Mouse (Mus musculus): ENCODE measurements around the gene Sys1.

Gene Sys1

DNA sequence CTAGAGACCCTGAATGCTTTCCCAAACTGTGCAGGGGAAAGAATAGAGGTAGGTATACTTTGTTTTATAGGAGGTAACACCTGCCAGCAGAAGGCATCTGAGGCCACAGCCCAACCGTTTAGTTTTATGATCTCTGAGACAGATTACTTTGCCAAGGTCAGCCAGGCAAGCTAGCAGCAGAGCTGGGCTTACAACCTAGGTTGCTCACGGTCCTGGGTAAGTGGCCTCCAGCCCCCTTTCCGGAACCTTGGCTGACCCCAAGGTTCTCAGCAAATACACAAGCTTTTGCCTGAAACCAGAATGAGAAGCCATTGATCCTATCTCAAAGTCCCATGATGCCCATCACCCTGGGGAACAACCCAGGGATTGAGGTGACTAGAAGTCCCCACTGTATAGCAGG, 22.1 kb upstream of the Sys1 start:
- DNase-seq (ENCODE audit: low spot score in 2 of 2) = no peak

DNA sequence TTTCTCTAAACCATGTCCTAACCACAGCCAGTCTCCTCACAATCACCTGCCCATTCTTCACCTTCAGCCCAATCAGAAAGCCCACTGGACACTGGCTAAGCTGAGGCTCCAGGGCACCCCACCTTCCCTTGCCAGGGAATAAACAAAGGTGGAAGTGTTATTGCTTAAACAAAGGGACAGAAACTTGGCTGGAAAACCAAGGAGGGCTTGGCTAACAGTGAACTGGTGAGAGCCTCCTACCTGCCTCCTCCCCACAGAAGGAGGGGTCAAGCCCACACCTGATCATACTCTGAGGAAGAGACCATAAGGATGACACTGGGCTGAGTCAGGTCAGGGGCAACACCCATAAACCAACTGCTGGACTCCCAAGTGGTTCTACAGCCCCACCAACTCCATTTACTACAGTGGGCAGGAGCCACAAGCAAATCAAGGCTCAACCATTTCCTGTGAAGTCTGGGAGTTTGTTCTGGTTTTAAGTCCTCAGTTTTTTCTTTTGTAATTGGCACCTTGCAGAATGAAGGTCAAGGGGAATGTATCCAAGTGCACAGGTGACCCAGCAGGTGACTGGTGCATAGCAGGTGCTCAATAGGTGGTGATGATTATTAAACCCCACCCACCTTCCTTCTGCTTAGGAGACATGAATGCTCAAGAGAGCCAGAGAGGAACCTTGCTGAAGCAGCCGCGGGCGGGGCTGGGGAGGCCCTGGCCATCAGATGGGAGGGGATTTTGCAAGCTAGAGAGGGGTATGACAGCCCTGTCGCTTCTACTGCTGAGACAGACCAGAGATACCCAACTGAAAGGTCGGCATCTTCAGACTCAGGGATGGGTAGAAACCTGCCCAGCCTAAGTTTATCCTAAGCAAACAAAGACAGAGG, 21.3 kb upstream of the Sys1 start:
- DNase-seq (ENCODE audit: low spot score in 2 of 2) = no peak

DNA sequence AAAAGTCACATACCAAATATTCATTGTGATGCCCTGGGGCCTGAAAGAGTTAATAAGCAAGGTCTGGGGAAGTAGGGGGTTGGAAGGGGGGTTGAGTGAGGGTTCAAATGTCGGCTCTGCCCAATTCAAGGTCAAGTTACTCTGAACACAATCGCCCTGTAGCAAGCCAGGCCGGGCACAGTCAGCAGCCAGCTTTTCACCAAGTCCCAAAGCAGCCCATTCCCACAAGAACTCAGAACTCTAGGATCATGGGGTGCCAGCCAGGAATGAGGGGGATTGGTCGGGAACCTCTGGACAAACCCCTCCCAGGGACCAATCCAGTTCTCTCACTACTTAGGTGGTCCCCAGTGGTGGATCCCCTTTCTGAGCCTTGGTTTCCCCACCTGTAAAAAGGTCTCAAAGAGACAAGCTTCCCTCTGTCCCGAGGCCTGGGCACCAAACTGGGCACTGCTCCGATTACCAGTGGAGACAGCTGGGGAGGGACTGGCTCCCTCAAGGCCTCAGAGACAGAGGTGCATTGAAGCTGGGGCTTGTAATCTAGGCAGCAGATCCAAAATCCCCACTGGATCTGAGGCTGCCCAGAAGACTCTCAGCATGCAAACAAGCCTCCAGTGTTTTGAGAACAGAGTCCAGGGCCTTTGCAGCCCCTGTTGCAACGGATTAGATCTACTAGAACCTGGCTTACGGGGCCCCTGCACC, 20.4 kb upstream of the Sys1 start:
- DNase-seq (ENCODE audit: low spot score in 2 of 2) = no peak

DNA sequence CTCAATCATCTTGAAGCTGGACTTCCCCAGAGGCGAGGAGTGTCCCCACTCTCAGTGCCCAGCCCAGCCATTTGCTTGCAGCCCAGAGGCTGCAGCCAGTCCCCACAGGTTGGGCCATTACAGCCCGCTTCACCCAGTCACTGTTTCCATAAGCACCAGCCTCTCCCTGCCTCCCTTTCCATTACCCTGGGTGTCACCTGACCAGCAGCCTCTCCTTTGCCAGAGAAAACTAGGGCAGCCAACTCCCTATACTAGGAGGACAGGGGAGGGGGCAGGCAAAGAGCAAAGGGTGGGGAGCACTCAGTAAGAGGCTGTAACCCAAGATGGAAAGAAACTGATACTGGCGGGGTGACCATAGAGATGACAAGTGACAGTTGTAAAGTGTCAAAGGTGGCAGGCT, 19.8 kb upstream of the Sys1 start:
- DNase-seq (ENCODE audit: low spot score in 2 of 2) = no peak

DNA sequence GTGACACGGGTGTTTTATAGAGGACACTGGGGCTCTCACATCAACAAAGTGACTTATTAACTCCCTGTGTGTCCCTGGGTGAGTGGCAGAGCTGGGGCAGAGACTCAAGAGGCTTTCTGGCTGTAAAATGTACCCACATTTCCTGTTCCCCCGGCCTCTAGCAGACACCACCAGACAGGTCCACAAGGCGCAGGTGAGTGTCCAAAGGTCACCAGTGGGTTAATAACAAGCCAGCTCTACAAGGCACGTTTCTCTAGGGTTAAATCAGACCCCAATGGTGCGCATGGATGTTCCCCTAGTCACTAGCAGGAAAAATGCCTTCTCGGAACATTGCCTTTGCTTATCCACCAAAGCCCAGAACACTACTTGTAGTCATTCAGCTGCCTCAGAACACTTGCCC, 19.1 kb upstream of the Sys1 start:
- no peak for DNase-seq (ENCODE audit: low spot score in 2 of 2)

DNA sequence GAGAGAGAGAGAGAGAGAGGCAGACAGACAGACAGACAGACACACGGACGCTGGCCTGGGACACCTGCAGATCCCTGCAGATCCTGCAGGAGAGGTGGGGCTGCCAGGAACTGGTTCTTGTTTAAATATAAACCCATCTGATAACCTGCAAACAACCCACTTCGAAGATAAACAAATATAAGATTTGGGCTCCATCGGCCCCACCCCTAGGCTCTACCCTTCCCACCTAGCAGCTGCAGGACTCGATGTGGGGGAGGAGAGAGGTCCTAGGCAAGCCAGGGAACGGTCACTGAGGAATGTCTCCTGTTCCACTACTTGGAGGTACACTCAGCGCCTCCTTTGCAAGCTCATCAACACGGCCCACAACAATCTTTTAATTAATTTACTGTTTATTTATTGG, 18.5 kb upstream of the Sys1 start:
- no peak for DNase-seq (ENCODE audit: low spot score in 2 of 2)

DNA sequence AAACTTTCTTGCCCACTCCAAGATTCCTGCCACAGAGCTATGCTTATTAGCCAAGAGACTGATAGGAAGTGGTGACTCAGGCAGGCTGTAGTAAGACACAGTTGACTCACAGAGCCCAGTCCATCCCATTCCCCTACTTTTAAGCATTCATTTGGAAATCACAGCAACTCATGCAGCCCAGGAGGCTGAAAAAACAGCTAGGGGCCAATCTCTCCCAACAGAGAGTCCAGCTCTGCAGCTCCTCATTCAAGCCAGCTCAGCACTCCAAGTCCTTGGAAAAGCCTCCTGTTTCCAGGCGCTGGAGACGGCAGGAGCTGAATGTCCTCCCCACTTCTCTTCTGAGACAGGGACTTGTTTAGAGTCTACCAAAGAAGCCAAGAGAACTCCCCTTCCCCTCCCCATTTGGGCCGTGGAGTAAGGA, 17.8 kb upstream of the Sys1 start:
- DNase-seq (ENCODE audit: low spot score in 2 of 2) = no peak

DNA sequence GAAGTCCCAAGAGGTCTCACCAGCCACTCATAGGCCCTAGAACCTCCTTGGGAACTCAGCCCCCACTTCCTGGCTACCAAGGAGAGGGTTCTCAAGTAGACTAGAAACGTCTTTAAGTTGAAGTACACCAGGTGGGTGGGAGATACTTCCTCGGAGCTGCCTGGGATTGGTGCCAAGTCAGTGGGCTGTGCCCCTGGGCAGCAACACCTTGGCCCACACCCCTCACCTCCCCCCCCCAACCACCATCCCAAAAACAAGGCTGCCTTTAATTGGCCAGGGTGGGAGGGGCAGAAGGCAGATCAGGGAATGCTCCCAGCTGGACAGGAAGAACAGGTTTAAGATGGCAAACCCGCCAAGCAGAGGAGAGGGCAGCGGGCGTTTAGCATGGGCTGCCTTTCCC, 16.4 kb upstream of the Sys1 start:
- no peak for DNase-seq (ENCODE audit: low spot score in 2 of 2)

DNA sequence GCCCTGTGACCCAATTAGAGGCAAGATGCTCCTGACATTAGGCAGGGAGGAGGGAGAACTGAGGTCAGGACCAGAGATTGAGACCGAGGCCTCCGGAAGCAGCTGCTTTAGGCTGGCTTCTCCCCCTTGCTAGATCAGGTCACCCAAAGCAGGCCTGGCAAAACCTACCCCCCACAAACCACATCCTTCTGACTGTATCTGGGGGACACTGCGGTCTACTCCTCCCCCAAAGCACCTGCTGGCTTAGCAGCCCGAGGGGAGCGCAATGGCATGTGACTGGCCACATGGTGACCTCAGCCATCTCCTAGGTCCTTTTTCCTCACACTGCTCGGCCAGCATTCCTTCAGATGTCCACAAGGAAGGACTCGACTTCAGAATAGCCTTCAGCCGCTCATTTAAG, 15.6 kb upstream of the Sys1 start:
- peak; percentile 37 to 54 for DNase-seq (ENCODE audit: low spot score in 2 of 2)

DNA sequence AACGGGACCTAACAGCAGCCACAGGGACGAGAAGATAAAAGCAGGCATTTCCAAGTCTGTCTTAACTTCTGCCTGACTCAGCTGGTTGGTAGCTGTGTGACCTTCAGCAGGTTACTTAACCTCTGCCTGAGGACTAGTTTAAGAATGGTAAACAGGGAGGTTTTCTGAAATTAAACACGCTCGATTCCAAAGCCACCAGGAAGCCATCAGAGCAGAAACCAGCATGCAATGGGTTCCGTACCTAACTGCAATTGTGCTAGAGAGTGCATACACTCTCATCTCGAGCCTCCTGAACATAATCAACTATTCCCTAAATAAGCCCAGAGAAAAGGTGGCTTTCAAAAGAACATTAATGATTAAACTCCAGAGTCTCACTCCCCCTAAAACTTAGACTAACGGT, 15.0 kb upstream of the Sys1 start:
- DNase-seq (ENCODE audit: low spot score in 2 of 2) = no peak

DNA sequence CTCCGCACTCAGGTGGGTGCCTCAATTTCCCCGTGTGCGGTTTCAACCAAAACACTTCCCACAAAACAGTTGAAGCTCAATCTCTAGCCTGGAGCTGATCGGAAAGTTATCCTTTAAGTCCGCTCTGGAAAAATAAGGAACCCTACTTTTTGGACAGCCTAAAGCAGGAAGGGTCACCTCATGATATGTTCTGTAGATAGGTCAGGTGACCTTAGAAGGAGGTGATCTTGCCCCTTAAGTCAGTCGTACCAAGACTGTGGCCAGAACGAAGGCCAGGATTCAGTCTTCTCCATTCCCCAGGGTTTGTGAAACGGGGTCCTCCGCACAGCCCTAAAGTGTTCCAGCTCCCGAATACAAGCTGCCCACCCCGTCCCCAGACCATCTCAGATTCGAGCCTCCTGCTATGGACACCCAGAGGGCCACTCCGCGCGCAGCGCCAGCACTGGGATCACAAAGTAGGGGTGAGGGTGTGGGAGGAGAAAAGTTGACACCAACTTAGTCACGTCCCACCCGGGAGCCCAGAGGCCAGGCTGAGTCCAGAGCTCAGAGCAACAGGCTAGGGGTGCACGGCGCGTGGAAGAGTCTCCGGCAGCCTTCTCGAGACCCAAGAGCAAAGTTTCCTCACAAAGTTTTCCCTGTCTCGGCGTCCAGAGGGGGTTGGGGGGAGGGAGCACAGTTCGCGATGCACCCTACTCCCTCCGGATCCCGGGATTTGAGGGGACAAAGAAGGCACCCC, 14.3 kb upstream of the Sys1 start:
- no peak for DNase-seq (ENCODE audit: low spot score in 2 of 2)

DNA sequence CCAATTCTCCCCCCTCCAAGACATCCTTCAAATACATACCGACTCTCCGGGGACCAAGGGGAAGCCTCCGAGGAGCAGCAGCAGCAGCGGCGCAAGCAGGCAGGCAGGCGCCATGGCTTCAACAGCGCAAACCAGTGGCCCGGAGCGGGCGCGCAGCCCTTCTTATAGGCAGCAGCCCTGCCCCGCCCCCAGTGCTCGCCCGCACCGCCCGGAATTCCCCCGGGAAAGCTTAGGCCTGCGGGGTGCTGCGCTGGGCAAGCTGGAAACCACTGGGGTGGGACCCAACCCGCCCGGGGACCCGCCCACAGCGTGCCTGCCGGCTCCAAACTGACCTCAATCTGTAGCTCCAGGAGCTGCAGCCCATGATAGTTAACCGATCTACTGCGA, 13.7 kb upstream of the Sys1 start:
- DNase-seq (ENCODE audit: low spot score in 2 of 2) = peak; percentile 62 to 73

DNA sequence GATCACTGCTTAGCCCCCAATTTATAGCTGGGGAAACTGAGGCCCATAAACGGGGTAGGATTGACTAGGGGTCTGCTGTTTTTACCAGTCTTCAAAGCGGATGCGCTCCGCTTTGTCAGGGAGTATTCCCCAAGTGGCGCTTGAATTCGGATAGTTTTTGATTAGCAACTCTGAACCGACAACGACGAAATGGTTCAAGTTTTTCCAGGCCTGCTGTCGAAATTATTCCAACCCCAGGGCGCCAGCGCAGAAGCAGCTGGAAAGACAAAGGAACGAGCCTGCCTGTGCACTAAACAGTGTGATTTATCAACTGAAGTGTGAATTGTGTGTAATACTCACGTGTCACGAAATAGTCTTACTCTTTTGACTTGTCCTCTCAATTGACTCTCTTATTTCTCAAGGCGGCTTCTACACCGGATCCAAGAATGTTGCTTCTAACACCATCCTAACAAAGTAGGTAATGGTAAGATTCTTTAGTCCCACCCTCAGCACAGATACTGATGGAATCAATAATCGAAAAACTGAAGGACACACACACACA, 13.2 kb upstream of the Sys1 start, which contains the start of gene Sdc4:
TSS of gene Sdc4 (minus strand) at position 428 of the 541 bp plus-strand sequence.
- no peak for DNase-seq (ENCODE audit: low spot score in 2 of 2)

DNA sequence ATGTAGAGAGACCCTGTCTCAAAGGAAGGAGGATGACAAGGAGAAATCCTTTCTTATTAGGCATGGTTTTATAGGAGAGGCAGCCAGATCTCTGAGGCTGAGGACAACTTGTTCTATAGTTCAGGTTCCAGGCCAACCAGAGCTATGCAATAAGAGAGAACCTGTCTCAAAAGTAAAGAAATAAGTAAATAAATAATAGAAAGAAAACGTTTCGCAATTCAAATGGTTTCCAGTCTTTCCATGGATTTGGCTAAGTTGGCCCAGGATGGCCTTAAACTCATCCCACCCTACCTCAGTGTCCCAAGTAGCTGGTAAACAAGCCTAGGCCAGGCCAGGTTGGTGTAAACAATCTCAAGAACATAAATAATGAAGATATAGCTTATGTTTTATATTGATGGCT, 12.1 kb upstream of the Sys1 start:
- DNase-seq (ENCODE audit: low spot score in 2 of 2) = no peak

DNA sequence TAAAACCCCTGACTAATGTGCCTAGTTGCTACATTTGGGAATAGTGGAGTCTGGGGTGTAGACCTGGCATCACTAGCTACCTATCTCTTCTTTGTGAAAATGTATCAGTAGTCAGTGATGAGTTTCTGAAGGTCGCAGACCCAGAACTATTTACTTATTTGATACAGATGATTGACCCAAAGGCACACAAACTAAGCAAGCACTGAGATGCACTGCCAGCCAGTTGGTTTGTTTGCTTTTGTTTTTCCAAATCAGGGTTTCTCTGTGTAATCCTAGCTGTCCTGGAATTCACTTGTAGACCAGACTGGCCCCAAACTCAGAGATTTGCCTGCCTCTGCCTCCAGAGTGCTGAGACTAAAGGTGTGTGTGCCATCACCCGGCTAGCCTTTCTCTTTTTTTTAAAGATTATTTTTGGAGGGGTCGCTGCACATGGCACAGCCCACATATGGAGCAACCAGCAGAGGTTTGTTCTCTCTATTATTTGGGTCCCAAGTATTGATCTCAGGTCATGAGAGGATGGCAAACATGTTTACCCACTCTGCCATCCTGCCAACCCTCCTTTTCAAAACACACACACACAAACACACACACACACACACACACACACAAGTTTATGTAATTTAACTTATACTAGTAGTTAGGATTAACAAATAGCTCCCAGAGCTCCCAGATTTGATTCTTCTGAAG, 11.2 kb upstream of the Sys1 start:
- DNase-seq (ENCODE audit: low spot score in 2 of 2) = no peak

DNA sequence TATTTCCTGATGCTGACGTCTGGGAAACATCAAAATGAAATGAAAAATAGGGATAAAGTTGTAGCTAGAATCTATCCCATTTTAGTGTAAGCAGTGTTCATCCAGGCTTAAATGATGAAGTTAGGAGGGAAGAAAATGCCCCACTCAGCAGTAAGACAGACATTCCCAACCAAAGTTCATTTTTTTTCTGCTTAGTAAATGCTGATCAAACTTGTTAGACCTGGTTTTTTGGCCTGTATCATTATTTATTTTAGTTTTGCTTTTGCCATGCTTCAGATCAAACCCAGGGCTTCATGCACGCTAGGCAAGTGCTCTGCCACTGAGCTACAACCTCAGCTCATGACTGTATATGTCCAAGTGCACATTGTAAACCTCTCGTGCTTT, 10.7 kb upstream of the Sys1 start:
- no peak for DNase-seq (ENCODE audit: low spot score in 2 of 2)

DNA sequence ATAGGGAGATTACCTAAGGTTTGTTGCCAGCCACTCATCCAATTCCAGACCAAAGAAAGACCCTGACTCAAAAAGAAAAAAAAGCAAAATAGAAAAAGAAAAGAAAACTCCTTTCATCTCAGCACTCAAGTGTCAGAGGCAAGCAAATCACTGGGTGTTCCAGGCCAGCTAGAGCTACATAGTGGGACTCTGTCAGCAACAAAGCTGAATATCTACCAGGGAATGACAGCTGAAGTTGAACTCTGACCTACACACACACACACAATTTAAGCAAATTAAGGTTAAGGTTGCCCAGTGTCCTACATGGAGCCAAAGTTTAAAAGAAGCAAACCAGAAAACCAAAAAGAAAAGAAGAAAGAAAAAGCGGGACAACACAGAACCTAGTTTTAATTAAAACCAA, 8.6 kb upstream of the Sys1 start:
- DNase-seq (ENCODE audit: low spot score in 2 of 2) = no peak

DNA sequence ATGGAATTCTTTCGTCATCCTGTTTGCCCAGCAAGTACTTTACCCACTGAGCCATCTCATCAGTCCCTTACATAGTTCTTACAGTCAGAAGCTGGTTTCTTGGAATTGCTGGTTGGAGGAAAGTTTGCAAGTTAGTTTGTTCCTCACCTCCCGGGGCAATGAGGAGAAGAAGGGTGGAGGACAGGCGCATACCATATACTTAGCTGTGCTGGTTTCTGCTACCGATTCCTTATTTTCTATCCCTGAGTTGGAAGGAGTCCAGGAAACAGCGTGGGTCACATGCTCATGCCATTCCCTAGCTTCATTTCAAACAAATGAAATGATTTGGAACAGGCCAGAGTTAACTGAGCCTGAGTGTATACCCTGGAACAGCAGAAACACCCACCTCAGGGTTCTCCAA, 7.8 kb upstream of the Sys1 start:
- no peak for DNase-seq (ENCODE audit: low spot score in 2 of 2)

DNA sequence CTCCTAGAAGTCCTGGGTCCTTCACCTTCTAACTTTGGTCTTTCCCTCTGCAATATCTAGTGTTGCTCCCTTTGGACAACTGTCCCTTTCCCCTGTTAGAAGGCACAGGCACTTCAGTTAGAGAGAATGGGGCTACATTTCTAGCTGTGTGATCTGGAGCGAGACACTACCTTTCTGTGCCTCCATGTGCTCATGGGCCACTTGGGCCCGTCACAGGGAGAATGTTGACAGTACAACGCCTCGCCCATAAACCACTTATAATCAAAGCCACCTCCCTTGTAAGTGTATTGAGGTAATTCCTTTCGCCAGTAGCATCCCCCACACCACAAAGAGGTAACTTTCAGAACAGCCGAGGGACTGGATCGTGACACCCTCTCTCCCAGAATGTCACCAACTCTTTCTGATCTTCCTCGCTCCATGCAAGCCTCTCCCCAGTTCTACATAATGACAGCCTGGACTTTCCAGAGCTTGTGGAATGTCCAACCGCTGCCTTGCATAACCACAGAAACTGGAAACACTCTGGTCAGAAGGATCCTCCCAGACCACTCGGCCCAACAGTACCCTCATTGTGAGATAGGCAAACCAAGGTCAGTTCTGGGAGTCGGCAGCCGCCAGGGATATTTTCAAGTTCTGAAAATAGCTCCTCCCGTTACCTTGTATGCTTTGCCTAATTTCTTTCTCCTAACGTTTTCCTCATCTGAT, 7.3 kb upstream of the Sys1 start:
- DNase-seq (ENCODE audit: low spot score in 2 of 2) = no peak

DNA sequence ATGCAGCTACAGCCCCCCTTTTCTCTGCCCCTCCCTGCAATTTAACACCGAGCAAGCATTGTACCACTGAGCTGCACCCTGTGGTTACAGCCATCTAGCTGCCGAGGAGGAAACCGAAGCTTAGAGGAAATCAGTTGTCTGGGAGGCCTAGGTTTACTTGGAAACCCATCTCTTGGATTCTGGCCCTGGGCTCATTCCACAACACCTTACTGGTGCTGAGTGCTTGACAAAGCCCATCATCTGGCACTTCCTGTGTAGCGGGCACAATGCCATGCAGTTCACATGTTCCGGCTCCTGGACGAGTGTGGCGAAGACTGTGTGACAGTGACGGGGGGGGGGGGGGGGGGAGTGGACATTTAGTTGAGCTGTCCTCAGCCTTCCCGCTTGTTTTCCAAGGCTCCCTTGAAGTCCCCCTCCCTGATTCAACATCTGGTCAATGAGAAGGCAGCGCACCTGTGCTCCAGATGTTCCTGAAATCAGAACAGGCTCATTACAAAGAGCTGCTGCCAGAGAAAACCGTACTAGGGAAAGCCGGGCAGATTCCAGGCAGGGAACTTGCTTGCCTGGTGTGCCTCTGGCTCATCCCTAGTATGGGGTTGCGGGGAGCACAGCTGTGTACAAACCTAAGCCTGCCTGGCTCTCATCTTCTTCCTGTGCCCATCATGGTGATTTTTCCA, 4.6 kb upstream of the Sys1 start:
- DNase-seq (ENCODE audit: low spot score in 2 of 2) = no peak
